Mouse (Mus musculus): ENCODE data around the gene Arhgap24.

DNA sequence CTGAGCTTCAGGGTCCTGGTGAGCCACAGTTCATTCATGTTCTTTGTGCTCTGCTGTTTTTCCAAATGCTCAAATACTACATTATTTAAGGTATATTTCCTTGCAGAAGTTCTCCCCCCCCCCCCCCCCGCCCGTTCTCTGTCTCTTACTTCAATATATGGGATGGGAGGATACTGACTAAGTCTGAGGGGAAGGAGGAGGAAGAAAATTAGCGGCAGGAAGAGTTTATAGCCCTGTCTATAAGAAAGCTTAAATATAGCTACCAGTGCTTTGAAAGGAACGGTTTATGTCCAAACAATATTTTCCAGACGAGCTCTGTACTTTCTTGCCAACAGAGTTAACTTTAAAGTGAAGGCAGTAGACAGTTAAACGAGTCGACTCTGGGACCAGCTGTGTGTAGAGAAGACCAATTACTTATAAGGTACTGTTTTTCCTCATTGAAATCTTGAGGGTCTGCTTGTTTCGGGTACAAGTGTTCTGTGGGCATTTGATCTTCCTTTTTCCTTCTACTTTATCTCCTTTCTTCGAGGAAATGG, 243.7 kb downstream of the Arhgap24 start:
- TF ChIP-seq CTCF (conservative IDR thresholded peaks at IDR 0.05; ENCODE audit: low read length) = no peak
- TF ChIP-seq POU5F1 (IDR thresholded peaks at IDR 0.05; ENCODE audit: borderline replicate concordance, low read length) = no peak
- TF ChIP-seq NANOG (IDR thresholded peaks at IDR 0.05; ENCODE audit: borderline replicate concordance, low read length) = no peak

Data from E14TG2a.4 (cell line).